Mouse (Mus musculus) heart, postnatal 0 days (tissue): ENCODE measurements around the gene Susd4. TPM values are rescaled to one million over a fixed set of nuclear protein-coding genes. Genes with fewer than 3 reads are reported as not detected.

Source experiments
- ATAC-seq: fragments of 200-750 bp; cut with Nextera tagmentation; 2 replicates; pipeline ENCODE4 v1.8.0; 2017; ENCODE audit warnings: low read depth, moderate number of reproducible peaks, moderate library complexity; ENCODE audit not compliant: insufficient read depth
- DNase-seq: peaks from one replicate; pipeline ENCODE4 v3.0.0-alpha.2; 2016; ENCODE audit warnings: low spot score
- H3K27ac ChIP-seq: fragments of 300-500 bp; sonication (generic); 2 replicates; pipeline ENCODE4 v1.5.1; 2014; ENCODE audit warnings: low read depth, mild to moderate bottlenecking
- H3K27me3 ChIP-seq: fragments of 300-500 bp; sonication (generic); 2 replicates; pipeline ENCODE4 v1.6.1; 2014; ENCODE audit warnings: low read length, mixed read lengths; ENCODE audit not compliant: control insufficient read depth, insufficient read depth
- H3K36me3 ChIP-seq: fragments of 300-500 bp; sonication (generic); replicated peaks from 2 replicates; pipeline ENCODE4 v1.6.1; 2014; ENCODE audit warnings: low read length, mixed read lengths; ENCODE audit not compliant: control insufficient read depth, insufficient read depth
- H3K4me1 ChIP-seq: fragments of 300-500 bp; sonication (generic); 2 replicates; pipeline ENCODE4 v1.6.1; 2014; ENCODE audit warnings: antibody characterized with exemption; ENCODE audit not compliant: control insufficient read depth, insufficient read depth
- H3K4me2 ChIP-seq: fragments of 300-500 bp; sonication (generic); 2 replicates; pipeline ENCODE4 v1.6.1; 2014; ENCODE audit warnings: low read depth, mild to moderate bottlenecking, low read length, moderate library complexity
- H3K4me3 ChIP-seq: fragments of 300-500 bp; sonication (generic); 2 replicates; pipeline ENCODE4 v1.5.1; 2014; ENCODE audit warnings: low read depth, low read length
- H3K9ac ChIP-seq: fragments of 300-500 bp; sonication (generic); replicated peaks from 2 replicates; pipeline ENCODE4 v1.6.1; 2014; ENCODE audit warnings: low read depth, low read length, mixed read lengths
- H3K9me3 ChIP-seq: fragments of 300-500 bp; sonication (generic); replicated peaks from 2 replicates; pipeline ENCODE4 v1.6.1; 2016; ENCODE audit warnings: low read length; ENCODE audit not compliant: control insufficient read depth
- CTCF ChIP-seq: IDR thresholded peaks from 2 replicates; pipeline ENCODE4 v1.5.1; 2016; ENCODE audit warnings: antibody characterized with exemption, control low read depth, low read depth
- EP300 ChIP-seq: IDR thresholded peaks from 2 replicates; pipeline ENCODE4 v1.6.1; 2016; ENCODE audit warnings: antibody characterized with exemption, low read depth
- WGBS: fragments of 180-500 bp; shearing (Covaris S2); extraction: QIAGEN DNeasy Blood & Tissue Kit; methylation state at CpG from one replicate; pipeline ENCODE4 v1.1.7; 2014; 5-methylcytosine and 5-hydroxymethylcytosine counted together
- polyA plus RNA-seq: library from polyadenylated mRNA; unstranded; fragments of >200 nt; fragmentation: Nextera tagmentation; extraction: Ambion mirVana; gene quantifications from 2 replicates; pipeline ENCODE4 v1.2.1, GENCODE M21; 2015
- total RNA-seq: library from RNA; depleted of rRNA; stranded (reverse); fragments of >200 nt; gene quantifications from 2 replicates; pipeline ENCODE4 v1.2.3, GENCODE M21; 2014; ENCODE audit warnings: low replicate concordance

Susd4 gene
- total and polyA plus RNA-seq, 2 experiments from 2014 or later, result 1.8 to 6.4 TPM

- Histone ChIP-seq H3K4me1 (no peaks in the 10 kb centered on the region), H3K27me3 (no peaks in the 10 kb centered on the region), H3K27ac (no peak overlapping the region), H3K36me3 (no peaks in the 10 kb centered on the region), H3K9me3 (no peaks in the 10 kb centered on the region), H3K4me2 (no peak overlapping the region), H3K9ac (no peak overlapping the region), H3K4me3 (no peak overlapping the region)
- DNase-seq (no peak), ATAC-seq (no peak)
- WGBS, result 72% methylated on average over 10 of the region's 10 CpGs
- no peak for TF ChIP-seq EP300
- TF ChIP-seq CTCF, result no peak
Observed at GRCm38 (mm10) chr1:182776749-182777410, 13.2 kb downstream of the Susd4 start.

DNA sequence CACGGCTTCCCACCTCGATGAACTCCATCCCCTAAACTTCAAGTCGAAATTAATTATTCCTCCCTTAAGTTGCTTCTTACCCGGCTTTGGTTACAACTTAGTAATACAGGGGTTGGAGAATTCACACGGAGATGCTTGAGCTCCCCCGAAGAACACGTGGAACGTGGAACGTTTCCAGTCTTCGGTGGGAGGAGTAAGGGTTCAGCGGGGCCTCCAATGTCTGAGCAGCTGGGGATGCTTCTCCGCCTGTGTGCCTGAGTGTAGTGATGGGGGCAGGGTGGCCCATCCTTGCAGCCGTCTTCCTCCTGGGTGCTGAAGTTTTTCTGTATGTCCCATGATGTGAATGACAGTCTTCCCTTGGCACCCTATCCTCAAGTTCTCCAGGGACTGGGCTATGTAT is 14.6 kb downstream of the Susd4 start:
- Histone ChIP-seq H3K9me3 (no peaks in the 10 kb centered on the region), H3K27me3 (no peaks in the 10 kb centered on the region), H3K36me3 (no peaks in the 10 kb centered on the region), H3K4me1 (no peaks in the 10 kb centered on the region), H3K27ac (no peak overlapping the region), H3K4me3 (no peak overlapping the region), H3K4me2 (no peak overlapping the region), H3K9ac (no peak overlapping the region)
- DNase-seq (no peak), ATAC-seq (no peak)
- no peak for TF ChIP-seq CTCF
- no peak for TF ChIP-seq EP300
- 56% methylated on average over 13 of the region's 13 CpGs for WGBS

DNA sequence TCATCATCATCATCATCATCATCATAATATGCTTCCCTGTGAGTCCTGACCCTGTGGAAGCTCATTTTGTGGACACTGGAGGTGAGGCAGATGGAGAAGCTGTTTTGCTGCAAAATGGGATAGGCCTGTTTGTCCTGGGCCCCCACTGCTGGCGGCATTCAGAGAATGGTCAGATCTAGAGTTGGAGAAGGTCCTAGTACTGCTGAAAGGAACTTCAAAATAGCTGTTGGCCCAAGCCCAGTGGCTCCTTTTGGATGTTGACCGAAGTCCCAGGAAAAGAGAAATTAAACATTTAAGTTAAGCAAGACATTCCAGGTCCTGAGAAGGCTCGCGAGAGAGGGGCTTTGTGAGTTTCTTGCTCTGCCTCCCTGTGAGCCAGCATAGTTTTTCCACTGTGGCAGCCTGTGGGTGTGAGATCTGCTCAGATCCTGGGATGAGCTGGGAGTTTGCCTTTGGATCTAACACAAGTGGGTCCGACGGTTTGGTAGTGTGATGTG is 15.4 kb downstream of the Susd4 start:
- WGBS, result 78% methylated on average over 6 of the region's 6 CpGs
- no peak overlapping the region for H3K27ac ChIP-seq
- DNase-seq, result no peak

GRCm38 (mm10) chr1:182783774-182784173 is 20.1 kb downstream of the Susd4 start:
- no peak for ATAC-seq
- DNase-seq, result no peak
- no peaks in the 10 kb centered on the region for H3K4me1 ChIP-seq
- no peak overlapping the region for H3K27ac ChIP-seq
- TF ChIP-seq CTCF, result no peak
- TF ChIP-seq EP300, result no peak
- no peaks in the 10 kb centered on the region for H3K9me3 ChIP-seq
- H3K4me3 ChIP-seq, result no peak overlapping the region
- no peak overlapping the region for H3K9ac ChIP-seq
- no peaks in the 10 kb centered on the region for H3K27me3 ChIP-seq
- no peak overlapping the region for H3K4me2 ChIP-seq
- no peaks in the 10 kb centered on the region for H3K36me3 ChIP-seq
- 80% methylated on average over 7 of the region's 7 CpGs for WGBS

More for the DNA sequence above, 15.4 kb downstream of the Susd4 start:
- TF ChIP-seq CTCF, result no peak
- no peak for TF ChIP-seq EP300
- H3K36me3 ChIP-seq, result no peaks in the 10 kb centered on the region
- H3K4me1 ChIP-seq, result no peaks in the 10 kb centered on the region
- no peak overlapping the region for H3K4me2 ChIP-seq
- H3K9ac ChIP-seq, result no peak overlapping the region
- no peak for ATAC-seq
- H3K27me3 ChIP-seq, result no peaks in the 10 kb centered on the region
- no peaks in the 10 kb centered on the region for H3K9me3 ChIP-seq
- H3K4me3 ChIP-seq, result no peak overlapping the region

DNA sequence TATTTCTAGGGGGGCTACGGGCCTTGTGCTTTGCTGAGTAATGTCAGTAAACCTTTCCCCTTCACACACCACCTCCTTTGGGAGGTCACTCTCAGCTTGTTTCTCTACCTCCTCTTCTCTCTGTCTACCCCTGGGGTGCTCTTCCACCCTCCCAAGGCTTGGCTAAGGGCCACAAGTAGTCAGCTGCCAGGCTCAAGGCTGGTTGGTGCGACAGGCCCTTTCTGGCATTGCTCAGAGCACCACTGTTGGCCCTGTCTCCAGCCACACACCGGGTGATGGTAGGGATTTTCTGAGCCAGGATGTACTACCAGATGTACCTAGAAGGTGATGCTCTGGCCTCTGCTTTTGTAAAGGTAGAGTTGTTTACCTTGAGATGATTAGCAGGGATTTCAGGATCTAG is 21.1 kb downstream of the Susd4 start:
- H3K27ac ChIP-seq, result no peak overlapping the region
- no peak overlapping the region for H3K4me3 ChIP-seq
- no peaks in the 10 kb centered on the region for H3K4me1 ChIP-seq
- no peaks in the 10 kb centered on the region for H3K27me3 ChIP-seq
- H3K36me3 ChIP-seq, result no peaks in the 10 kb centered on the region
- no peak for DNase-seq
- H3K9ac ChIP-seq, result no peak overlapping the region
- no peak overlapping the region for H3K4me2 ChIP-seq
- ATAC-seq, result no peak
- H3K9me3 ChIP-seq, result no peaks in the 10 kb centered on the region
- TF ChIP-seq CTCF, result no peak
- WGBS, result 75% methylated on average over 3 of the region's 3 CpGs

DNA sequence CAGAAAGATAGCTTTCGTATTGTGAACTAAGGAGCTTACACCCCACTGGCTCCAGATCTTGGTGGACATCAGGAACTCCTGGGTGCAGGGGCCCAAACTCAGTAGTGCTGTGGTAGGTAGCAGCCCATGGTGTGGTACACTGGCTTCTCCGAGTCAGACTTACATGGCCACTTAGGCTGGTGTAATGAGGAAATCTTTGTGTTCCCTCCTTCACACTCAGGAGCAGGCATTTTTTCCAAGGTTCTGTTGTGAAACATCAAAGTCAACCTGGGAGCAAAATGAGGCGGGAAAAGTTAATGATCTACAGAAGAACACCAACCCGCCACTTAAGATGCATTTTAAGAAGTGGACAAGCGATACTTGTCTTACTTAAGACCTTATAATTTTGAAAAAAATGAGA is 21.8 kb downstream of the Susd4 start:
- Histone ChIP-seq H3K27me3 (no peaks in the 10 kb centered on the region), H3K9ac (no peak overlapping the region), H3K4me1 (no peaks in the 10 kb centered on the region), H3K27ac (no peak overlapping the region), H3K9me3 (no peaks in the 10 kb centered on the region), H3K4me3 (no peak overlapping the region), H3K4me2 (no peak overlapping the region), H3K36me3 (no peaks in the 10 kb centered on the region)
- TF ChIP-seq EP300 (no peak), CTCF (no peak)
- ATAC-seq (no peak), DNase-seq (no peak)
- 84% methylated on average over 5 of the region's 5 CpGs for WGBS
